Mouse (Mus musculus) heart, postnatal 0 days (tissue): Measurements from ENCODE around the gene Cdyl2.

ENCODE experiments used
- CTCF ChIP-seq: IDR thresholded peaks from 2 replicates; pipeline ENCODE4 v1.5.1; 2016; ENCODE audit warnings: antibody characterized with exemption, control low read depth, low read depth
- EP300 ChIP-seq: IDR thresholded peaks from 2 replicates; pipeline ENCODE4 v1.6.1; 2016; ENCODE audit warnings: antibody characterized with exemption, low read depth

DNA sequence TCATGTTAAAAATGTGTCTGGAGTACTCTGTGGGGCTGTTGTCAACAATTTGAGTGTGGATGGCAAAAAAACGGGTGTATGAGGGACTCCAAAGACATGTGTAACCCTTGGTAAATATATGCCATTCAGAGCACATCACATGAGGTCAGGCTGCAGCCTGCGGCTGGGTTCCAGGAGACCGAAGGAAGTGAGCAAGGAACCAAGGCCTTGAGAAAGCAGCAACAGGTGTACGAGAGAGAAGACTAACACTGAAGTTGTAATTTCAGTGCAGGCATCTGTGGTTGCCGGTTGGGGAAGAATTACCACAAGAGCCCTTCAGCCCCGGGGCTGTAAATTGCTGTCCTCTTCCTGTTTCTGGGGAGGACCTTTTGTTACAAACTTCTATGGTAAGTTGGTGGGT is 133.1 kb downstream of the Cdyl2 start:
- TF ChIP-seq CTCF (no peak), EP300 (no peak)
